Mouse (Mus musculus) limb, embryonic 11.5 days (tissue): Measurements from ENCODE around the gene Elf5. TPM values are rescaled to one million over a fixed set of nuclear protein-coding genes. Genes with fewer than 3 reads are reported as not detected.

Source experiments
- ATAC-seq: fragments of 200-750 bp; cut with Nextera tagmentation; 2 replicates; pipeline ENCODE4 v1.8.0; 2017; ENCODE audit warnings: low read depth; ENCODE audit not compliant: insufficient number of reproducible peaks, low FRiP score, low TSS enrichment
- DNase-seq: peaks from one replicate; pipeline ENCODE4 v3.0.0-alpha.2; 2015; ENCODE audit warnings: low spot score
- H3K27ac ChIP-seq: fragments of 300-500 bp; sonication (generic); replicated peaks from 2 replicates; pipeline ENCODE4 v1.5.1; 2014; ENCODE audit warnings: low read depth, mild to moderate bottlenecking, low read length
- H3K27me3 ChIP-seq: fragments of 300-500 bp; sonication (generic); 2 replicates; pipeline ENCODE4 v1.6.1; 2014; ENCODE audit warnings: mild to moderate bottlenecking, low read length, mixed read lengths; ENCODE audit not compliant: control insufficient read depth, insufficient read depth
- H3K36me3 ChIP-seq: fragments of 300-500 bp; sonication (generic); 2 replicates; pipeline ENCODE4 v1.6.1; 2014; ENCODE audit warnings: mild to moderate bottlenecking, low read length, moderate library complexity, mixed read lengths; ENCODE audit not compliant: control insufficient read depth, insufficient read depth
- H3K4me1 ChIP-seq: fragments of 300-500 bp; sonication (generic); 2 replicates; pipeline ENCODE4 v1.6.1; 2014; ENCODE audit warnings: low read length, mixed read lengths; ENCODE audit not compliant: control insufficient read depth, insufficient read depth
- H3K4me2 ChIP-seq: fragments of 300-500 bp; sonication (generic); 2 replicates; pipeline ENCODE4 v1.6.1; 2014; ENCODE audit warnings: low read depth, mild to moderate bottlenecking, moderate library complexity; ENCODE audit not compliant: severe bottlenecking
- H3K4me3 ChIP-seq: fragments of 300-500 bp; sonication (generic); 2 replicates; pipeline ENCODE4 v1.5.1; 2014; ENCODE audit warnings: low read depth, low read length
- H3K9ac ChIP-seq: fragments of 300-500 bp; sonication (generic); 2 replicates; pipeline ENCODE4 v1.6.1; 2014; ENCODE audit warnings: mild to moderate bottlenecking, low read length
- H3K9me3 ChIP-seq: fragments of 300-500 bp; sonication (generic); 2 replicates; pipeline ENCODE4 v1.6.1; 2016; ENCODE audit warnings: low read length; ENCODE audit not compliant: control insufficient read depth
- WGBS: fragments of 180-500 bp; shearing (Covaris S2); extraction: QIAGEN DNeasy Blood & Tissue Kit; methylation state at CpG from one replicate; pipeline ENCODE4 v1.1.7; 2014; 5-methylcytosine and 5-hydroxymethylcytosine counted together
- polyA plus RNA-seq: library from polyadenylated mRNA; unstranded; fragments of >200 nt; fragmentation: Nextera tagmentation; extraction: Ambion mirVana; gene quantifications from 2 replicates; pipeline ENCODE4 v1.2.1, GENCODE M21; 2014

The Elf5 gene
- polyA plus RNA-seq, 1 experiment from 2014 or later = 0.40 TPM

DNA sequence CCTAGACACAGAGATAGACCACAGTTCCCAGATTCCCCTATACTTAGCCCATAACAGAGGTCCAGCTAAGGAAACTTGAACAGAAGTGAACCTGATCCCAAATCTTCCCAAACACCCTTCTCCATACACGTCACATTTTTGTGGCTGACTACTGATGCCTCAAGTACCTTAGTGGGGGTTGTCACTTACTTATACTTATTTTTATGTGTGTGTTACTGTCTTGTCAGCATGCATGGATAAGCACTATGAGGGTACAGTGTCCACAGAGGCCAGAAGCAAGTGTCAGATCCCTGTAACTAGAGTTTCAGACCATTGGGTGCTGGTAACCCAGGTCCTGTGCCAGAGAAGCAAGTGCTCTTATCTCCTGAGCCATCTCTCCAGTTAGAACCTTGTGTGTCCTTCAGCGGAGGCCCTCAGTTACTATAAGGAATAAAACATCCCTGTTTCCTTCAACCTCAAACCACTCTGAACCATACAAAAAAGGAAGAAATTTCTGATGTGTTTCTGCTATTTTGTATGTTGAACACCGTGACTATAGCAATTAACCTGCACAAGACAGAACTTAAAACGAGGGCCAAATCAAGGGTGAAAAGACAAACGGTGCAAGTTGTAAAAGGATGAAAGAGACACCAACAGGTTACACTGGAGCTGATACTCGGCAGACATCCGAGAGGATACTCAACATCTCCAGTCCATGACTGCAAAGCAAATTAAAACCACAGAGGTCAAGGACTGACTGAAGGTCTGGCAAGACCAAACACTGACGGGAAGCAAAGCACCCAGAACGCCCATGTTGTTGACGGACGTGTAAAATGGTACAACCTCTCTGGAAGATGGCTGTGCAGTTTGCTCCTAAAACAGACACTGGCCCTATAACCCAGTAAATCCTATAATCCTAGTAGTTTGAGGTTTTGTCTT lies 70.1 kb downstream of the Elf5 start:
- Histone ChIP-seq H3K27ac (no peak overlapping the region), H3K4me1 (0 out of 2 replicates have a peak, but pooled peaks cover 6% of the 10 kb centered on the region)
- WGBS = 74% methylated on average over 11 of the region's 11 CpGs

DNA sequence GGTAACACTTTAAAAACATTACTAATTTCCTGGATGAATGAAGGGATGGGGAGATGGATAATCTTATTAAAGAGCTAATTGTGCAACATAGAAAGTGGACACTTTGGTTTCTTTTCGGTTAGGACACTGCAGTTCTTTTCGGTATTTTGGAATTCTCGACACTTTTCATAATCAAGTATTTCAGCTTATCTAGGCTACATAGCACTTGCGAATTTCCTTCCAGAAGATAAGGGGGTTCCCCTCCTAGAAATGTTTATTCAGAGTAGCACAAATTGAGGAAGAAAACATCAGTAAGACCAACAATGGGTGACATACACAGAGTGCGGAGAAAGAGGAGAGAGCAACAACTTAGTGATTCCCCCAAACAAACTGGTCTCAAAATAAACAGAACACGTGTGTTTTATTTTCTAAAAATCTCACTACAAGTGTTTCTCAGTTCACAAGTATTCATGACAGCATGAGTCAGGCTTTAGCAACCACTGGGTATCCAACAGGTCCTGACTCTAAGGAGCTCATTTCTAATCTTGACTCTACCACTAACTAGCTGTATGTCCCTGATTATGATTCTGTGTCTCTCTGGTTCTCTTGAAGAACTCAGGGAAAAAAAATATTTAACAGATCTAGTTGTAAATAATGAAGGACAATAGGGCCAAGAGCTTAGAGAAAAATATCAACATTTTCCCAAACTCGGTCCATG lies 71.9 kb downstream of the Elf5 start:
- Histone ChIP-seq H3K9me3 (no peaks in the 10 kb centered on the region), H3K27me3 (no peaks in the 10 kb centered on the region), H3K4me2 (peak overlapping the region; percentile 64), H3K9ac (no peak overlapping the region), H3K4me3 (peak overlapping the region; percentile 84; the same call in 1 of the 2 replicates), H3K36me3 (no peaks in the 10 kb centered on the region), H3K4me1 (0 out of 2 replicates have a peak, but pooled peaks cover 6% of the 10 kb centered on the region), H3K27ac (no peak overlapping the region)
- DNase-seq (no peak), ATAC-seq (no peak)
- WGBS = 85% methylated on average over 7 of the region's 7 CpGs

More for the DNA sequence above, 70.1 kb downstream of the Elf5 start:
- Histone ChIP-seq H3K27me3 (no peaks in the 10 kb centered on the region), H3K4me3 (no peak overlapping the region), H3K4me2 (no peak overlapping the region), H3K9me3 (no peaks in the 10 kb centered on the region), H3K9ac (no peak overlapping the region), H3K36me3 (no peaks in the 10 kb centered on the region)
- DNase-seq = no peak
- ATAC-seq = no peak

DNA sequence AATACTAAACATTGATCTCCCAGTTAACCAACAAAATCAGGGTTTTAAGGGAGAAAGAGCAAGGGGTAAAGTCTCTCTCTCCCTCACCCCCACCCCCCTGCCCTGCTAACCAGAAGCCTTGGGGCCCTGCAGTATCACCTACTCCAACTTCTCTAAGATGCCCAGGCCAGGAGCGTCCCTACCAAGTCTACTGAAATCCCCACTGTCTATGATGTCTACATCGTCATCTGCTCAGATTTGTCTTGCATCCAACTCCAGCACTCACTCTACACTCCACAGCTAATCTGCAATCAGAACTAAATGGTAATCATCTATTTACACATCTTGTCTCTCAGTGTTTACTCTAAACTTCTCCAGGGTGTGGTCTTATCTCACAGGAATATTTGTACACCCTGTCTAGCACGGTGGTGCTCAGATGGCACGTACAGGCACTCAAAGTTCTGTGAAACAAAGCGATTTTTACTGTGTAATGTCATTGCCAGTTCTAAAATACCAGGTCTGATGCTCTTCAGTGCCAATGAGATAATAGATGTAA lies 72.6 kb downstream of the Elf5 start:
- Histone ChIP-seq H3K4me1 (0 out of 2 replicates have a peak, but pooled peaks cover 6% of the 10 kb centered on the region), H3K36me3 (no peaks in the 10 kb centered on the region), H3K9me3 (no peaks in the 10 kb centered on the region), H3K27me3 (no peaks in the 10 kb centered on the region), H3K4me2 (peak overlapping the region; percentile 64), H3K27ac (no peak overlapping the region), H3K9ac (peak overlapping the region; percentile 89), H3K4me3 (peak overlapping the region; percentile 84)
- no peak for DNase-seq
- 49% methylated on average over 5 of the region's 5 CpGs for WGBS
- ATAC-seq = no peak

DNA sequence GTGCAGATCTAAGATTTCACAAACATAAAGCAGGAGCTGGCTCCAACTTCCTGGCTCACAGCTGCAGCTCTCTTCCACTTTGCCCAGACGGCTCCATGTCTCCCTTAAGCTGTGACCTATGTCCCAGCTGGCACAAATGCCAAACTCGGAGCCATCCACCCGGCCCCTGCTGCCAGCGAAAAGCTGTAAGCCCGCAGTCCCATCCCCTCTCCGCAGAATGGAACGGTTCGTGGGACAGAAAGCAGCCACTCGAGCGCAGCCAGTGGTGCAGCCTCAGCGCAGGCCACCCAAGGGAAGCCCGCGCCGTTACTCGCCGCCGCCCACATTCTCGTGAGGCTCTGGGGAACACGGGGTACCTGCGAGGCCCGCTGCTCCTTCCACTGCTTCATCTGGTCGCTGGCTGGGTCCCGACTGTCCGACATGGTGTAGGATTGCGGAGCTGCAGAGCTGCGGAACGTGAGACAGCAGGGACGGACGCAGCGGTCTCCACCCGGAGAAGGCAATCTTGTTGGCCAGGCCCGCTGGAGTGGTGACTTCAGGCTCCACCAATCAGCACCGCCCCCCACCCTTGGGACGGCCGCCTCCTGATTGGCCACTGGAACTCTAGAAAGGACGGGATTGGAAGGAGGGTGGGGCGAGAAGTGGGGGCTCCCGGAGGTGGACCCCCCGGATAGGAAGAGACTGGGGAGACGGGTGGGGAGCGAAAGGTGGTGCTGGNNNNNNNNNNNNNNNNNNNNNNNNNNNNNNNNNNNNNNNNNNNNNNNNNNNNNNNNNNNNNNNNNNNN lies 73.3 kb downstream of the Elf5 start, which contains the start of gene Cat:
Gene Cat, minus strand, starts transcription at position 544 of the 785 bp plus-strand sequence.
- H3K4me1 ChIP-seq = 0 out of 2 replicates have a peak, but pooled peaks cover 6% of the 10 kb centered on the region
- peak within 1 kb of the TSS; percentile 84 for H3K4me3 ChIP-seq
- H3K27me3 ChIP-seq = no peaks in the 10 kb centered on the region
- peak within 1 kb of the TSS; percentile 64 for H3K4me2 ChIP-seq
- H3K9ac ChIP-seq = peak within 1 kb of the TSS; percentile 89
- no peaks in the 10 kb centered on the region for H3K36me3 ChIP-seq
- no peaks in the 10 kb centered on the region for H3K9me3 ChIP-seq
- WGBS = under 1% methylated on average over 41 of the region's 41 CpGs
- ATAC-seq = peak; percentile 98
- peak within 1 kb of the TSS; percentile 94 for H3K27ac ChIP-seq
- DNase-seq = peak; percentile 97

DNA sequence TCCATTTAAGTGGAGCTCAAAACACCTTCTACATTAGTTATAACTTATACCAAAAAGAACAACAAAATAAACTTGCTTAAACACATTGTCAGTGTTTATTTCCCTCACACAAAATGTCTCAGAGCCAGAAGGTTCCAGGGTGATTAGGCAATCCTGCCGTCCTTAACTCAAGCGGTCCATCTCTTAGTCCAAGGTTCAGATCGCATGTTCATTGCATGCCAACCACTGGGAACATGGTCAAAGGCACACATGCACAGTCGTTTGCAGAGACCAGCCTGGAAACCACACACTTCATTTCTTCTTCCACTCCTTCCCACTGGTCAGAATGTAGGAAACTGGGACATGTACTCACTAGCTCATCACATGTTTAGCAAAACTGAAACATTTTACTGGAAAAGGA lies 81.0 kb downstream of the Elf5 start:
- ATAC-seq (no peak), DNase-seq (no peak)
- H3K4me3 ChIP-seq = no peak overlapping the region
- no peak overlapping the region for H3K27ac ChIP-seq
- no peaks in the 10 kb centered on the region for H3K4me1 ChIP-seq
- no peaks in the 10 kb centered on the region for H3K36me3 ChIP-seq
- no peak overlapping the region for H3K9ac ChIP-seq
- no peaks in the 10 kb centered on the region for H3K27me3 ChIP-seq
- no peaks in the 10 kb centered on the region for H3K9me3 ChIP-seq
- no peak overlapping the region for H3K4me2 ChIP-seq
- 86% methylated on average over 4 of the region's 4 CpGs for WGBS

DNA sequence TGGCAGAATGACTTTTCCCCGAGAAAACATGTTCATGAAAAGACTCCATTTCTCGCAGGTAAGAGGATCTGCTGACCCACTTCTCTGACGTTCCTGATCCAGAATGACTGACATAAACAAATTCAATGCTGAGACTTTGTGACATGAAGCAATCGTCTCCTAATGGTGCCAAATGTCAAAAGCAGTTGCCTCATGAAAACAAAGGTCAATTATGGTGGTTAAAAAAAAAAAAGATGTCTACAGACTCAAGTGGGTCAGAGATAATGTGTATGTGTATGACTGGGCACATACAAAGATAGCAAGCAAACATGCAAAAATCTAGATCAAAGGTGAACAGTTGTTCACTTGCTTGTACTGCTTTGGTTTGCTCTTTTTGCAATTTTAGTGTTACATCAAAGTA lies 82.3 kb downstream of the Elf5 start:
- ATAC-seq = no peak
- H3K9ac ChIP-seq = no peak overlapping the region
- no peaks in the 10 kb centered on the region for H3K27me3 ChIP-seq
- no peaks in the 10 kb centered on the region for H3K9me3 ChIP-seq
- H3K4me3 ChIP-seq = no peak overlapping the region
- H3K4me1 ChIP-seq = no peaks in the 10 kb centered on the region
- H3K27ac ChIP-seq = no peak overlapping the region
- WGBS = 81% methylated on average over 4 of the region's 4 CpGs
- H3K36me3 ChIP-seq = no peaks in the 10 kb centered on the region
- DNase-seq = no peak
- H3K4me2 ChIP-seq = no peak overlapping the region

DNA sequence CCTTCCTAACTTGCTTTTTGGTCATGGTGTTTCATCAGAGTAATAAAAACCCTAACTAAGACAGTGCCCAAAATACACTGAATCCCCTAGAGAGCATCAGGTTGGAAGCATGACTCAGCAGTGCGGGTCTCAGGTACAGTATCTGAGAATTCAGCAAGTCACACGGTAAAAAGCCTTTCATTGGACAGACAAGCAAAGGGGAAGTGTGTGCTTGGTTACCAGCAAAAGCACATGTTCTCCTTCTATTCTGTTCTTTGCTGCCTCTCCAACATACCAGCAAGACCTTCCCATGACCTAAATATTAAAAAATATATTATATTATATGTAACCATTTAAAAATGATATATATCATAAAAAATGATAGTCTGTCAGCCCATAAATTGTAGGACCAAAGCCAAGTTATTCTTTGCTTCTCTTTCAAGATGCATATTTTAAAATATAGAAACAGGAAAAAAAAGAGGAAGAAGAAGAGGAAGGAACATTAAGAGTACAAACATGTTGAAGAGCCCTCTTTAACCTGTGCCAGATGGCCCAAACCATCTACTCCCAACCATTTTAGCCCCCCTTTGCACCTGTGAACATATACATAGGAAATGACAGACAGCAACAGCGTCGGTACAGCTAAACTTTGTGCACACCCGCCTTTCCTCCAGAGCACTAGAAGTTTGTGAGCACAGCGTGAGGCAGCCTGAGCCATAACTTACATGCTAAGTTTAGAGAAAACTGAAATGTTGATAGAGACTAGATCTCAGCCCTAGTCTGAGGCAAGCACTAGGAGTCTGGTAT lies 84.3 kb downstream of the Elf5 start:
- ATAC-seq (no peak), DNase-seq (no peak)
- H3K4me3 ChIP-seq = no peak overlapping the region
- H3K36me3 ChIP-seq = no peaks in the 10 kb centered on the region
- no peaks in the 10 kb centered on the region for H3K27me3 ChIP-seq
- no peaks in the 10 kb centered on the region for H3K4me1 ChIP-seq
- no peaks in the 10 kb centered on the region for H3K9me3 ChIP-seq
- no peak overlapping the region for H3K27ac ChIP-seq
- H3K9ac ChIP-seq = no peak overlapping the region
- WGBS = 88% methylated on average over 6 of the region's 6 CpGs
- no peak overlapping the region for H3K4me2 ChIP-seq
